Mouse (Mus musculus): Measurements from ENCODE around the gene Mrpl52. TPM values are rescaled to one million over a fixed set of nuclear protein-coding genes. Genes with fewer than 3 reads are reported as not detected.

Gene Mrpl52
- polyA plus RNA-seq, 2 experiments, result 177 to 218 TPM

- Histone ChIP-seq H3K36me3 (replicated peaks; ENCODE audit: control insufficient read depth, insufficient read depth, low read depth) (no peaks in the 10 kb centered on the region), H3K4me3 (ENCODE audit: insufficient read depth in 1 of 2, low read depth in 2 of 2, low read length in 2 of 2) (no peak overlapping the region), H3K9ac (replicated peaks) (no peak overlapping the region), H3K27me3 (ENCODE audit: control insufficient read depth, insufficient read depth, low read length) (no peaks in the 10 kb centered on the region), H3K9me3 (ENCODE audit: control insufficient read depth, low read length) (no peaks in the 10 kb centered on the region), H3K4me2 (ENCODE audit: low read depth) (no peak overlapping the region), H3K4me1 (replicated peaks; ENCODE audit: control insufficient read depth in 2 of 2, insufficient read depth in 2 of 2, low read length in 1 of 2) (peaks cover 0 to 5% of the 10 kb centered on the region in 2 experiments; a peak in 1 of 4 replicates), H3K27ac (no peak overlapping the region)
- TF ChIP-seq EP300 (IDR thresholded peaks at IDR 0.05; ENCODE audit: low read depth) (no peak), CTCF (IDR thresholded peaks at IDR 0.05; ENCODE audit: low read depth) (no peak)
- no peak for ATAC-seq (ENCODE audit: insufficient read depth)
- WGBS (ENCODE audit: insufficient replicate concordance), result 51% methylated on average over 7 of the region's 7 CpGs
- DNase-seq (ENCODE audit: low read depth in 3 of 3, low spot score in 3 of 3), result no peak
These were observed 28.2 kb upstream of the Mrpl52 start for GRCm38 (mm10) chr14:54398528-54398916.

GRCm38 (mm10) chr14:54398921-54399382 is 27.8 kb upstream of the Mrpl52 start:
- 49% methylated on average over 8 of the region's 8 CpGs for WGBS (ENCODE audit: insufficient replicate concordance)
- no peaks in the 10 kb centered on the region for H3K27me3 ChIP-seq (ENCODE audit: control insufficient read depth, insufficient read depth, low read length)
- no peak overlapping the region for H3K4me3 ChIP-seq (ENCODE audit: insufficient read depth in 1 of 2, low read depth in 2 of 2, low read length in 2 of 2)
- peaks cover 0 to 5% of the 10 kb centered on the region in 2 experiments; a peak in 1 of 4 replicates for H3K4me1 ChIP-seq (replicated peaks; ENCODE audit: control insufficient read depth in 2 of 2, insufficient read depth in 2 of 2, low read length in 1 of 2)
- H3K27ac ChIP-seq, result no peak overlapping the region
- no peaks in the 10 kb centered on the region for H3K9me3 ChIP-seq (ENCODE audit: control insufficient read depth, low read length)
- DNase-seq (ENCODE audit: low read depth in 3 of 3, low spot score in 3 of 3), result no peak
- H3K9ac ChIP-seq (replicated peaks), result no peak overlapping the region
- no peak overlapping the region for H3K4me2 ChIP-seq (ENCODE audit: low read depth)
- TF ChIP-seq CTCF (IDR thresholded peaks at IDR 0.05; ENCODE audit: low read depth), result no peak
- no peak for TF ChIP-seq EP300 (IDR thresholded peaks at IDR 0.05; ENCODE audit: low read depth)
- no peak for ATAC-seq (ENCODE audit: insufficient read depth)
- no peaks in the 10 kb centered on the region for H3K36me3 ChIP-seq (replicated peaks; ENCODE audit: control insufficient read depth, insufficient read depth, low read depth)

- Histone ChIP-seq H3K4me1 (replicated peaks; ENCODE audit: control insufficient read depth in 2 of 2, insufficient read depth in 2 of 2, low read length in 1 of 2) (peaks cover 0 to 10% of the 10 kb centered on the region in 2 experiments; a peak in 2 of 4 replicates), H3K4me2 (ENCODE audit: low read depth) (no peak overlapping the region), H3K4me3 (ENCODE audit: insufficient read depth in 1 of 2, low read depth in 2 of 2, low read length in 2 of 2) (no peak overlapping the region), H3K27ac (no peak overlapping the region), H3K27me3 (ENCODE audit: control insufficient read depth, insufficient read depth, low read length) (no peaks in the 10 kb centered on the region), H3K9me3 (ENCODE audit: control insufficient read depth, low read length) (no peaks in the 10 kb centered on the region), H3K36me3 (replicated peaks; ENCODE audit: control insufficient read depth, insufficient read depth, low read depth) (no peaks in the 10 kb centered on the region), H3K9ac (replicated peaks) (no peak overlapping the region)
- TF ChIP-seq EP300 (IDR thresholded peaks at IDR 0.05; ENCODE audit: low read depth) (no peak), CTCF (IDR thresholded peaks at IDR 0.05; ENCODE audit: low read depth) (no peak)
- ATAC-seq (ENCODE audit: insufficient read depth) (no peak), DNase-seq (ENCODE audit: low read depth in 3 of 3, low spot score in 3 of 3) (no peak)
- WGBS (ENCODE audit: insufficient replicate concordance), result 56% methylated on average over 3 of the region's 3 CpGs
These were observed 25.0 kb upstream of the Mrpl52 start for GRCm38 (mm10) chr14:54401723-54402122.

GRCm38 (mm10) chr14:54408336-54409056 is 18.2 kb upstream of the Mrpl52 start:
- Histone ChIP-seq H3K9me3 (ENCODE audit: control insufficient read depth, low read length) (no peaks in the 10 kb centered on the region), H3K27me3 (ENCODE audit: control insufficient read depth, insufficient read depth, low read length) (no peaks in the 10 kb centered on the region), H3K9ac (replicated peaks) (no peak overlapping the region), H3K4me1 (replicated peaks; ENCODE audit: control insufficient read depth in 2 of 2, insufficient read depth in 2 of 2, low read length in 1 of 2) (peaks cover 0 to 14% of the 10 kb centered on the region in 2 experiments; a peak in 3 of 4 replicates), H3K27ac (no peak overlapping the region), H3K4me3 (ENCODE audit: insufficient read depth in 1 of 2, low read depth in 2 of 2, low read length in 2 of 2) (no peak overlapping the region), H3K36me3 (replicated peaks; ENCODE audit: control insufficient read depth, insufficient read depth, low read depth) (no peaks in the 10 kb centered on the region), H3K4me2 (ENCODE audit: low read depth) (no peak overlapping the region)
- TF ChIP-seq EP300 (IDR thresholded peaks at IDR 0.05; ENCODE audit: low read depth) (no peak), CTCF (IDR thresholded peaks at IDR 0.05; ENCODE audit: low read depth) (peak; percentile 28; the same call in 1 of the 2 replicates)
- no peak for DNase-seq (ENCODE audit: low read depth in 3 of 3, low spot score in 3 of 3)
- ATAC-seq (ENCODE audit: insufficient read depth), result no peak; the same call in 1 of the 2 replicates
- 84% methylated on average over 25 of the region's 25 CpGs for WGBS (ENCODE audit: insufficient replicate concordance)

GRCm38 (mm10) chr14:54409057-54409645 is 17.6 kb upstream of the Mrpl52 start:
- DNase-seq (ENCODE audit: low read depth in 3 of 3, low spot score in 3 of 3), result no peak
- Histone ChIP-seq H3K4me2 (ENCODE audit: low read depth) (peak overlapping the region; percentile 8), H3K27me3 (ENCODE audit: control insufficient read depth, insufficient read depth, low read length) (no peaks in the 10 kb centered on the region), H3K36me3 (replicated peaks; ENCODE audit: control insufficient read depth, insufficient read depth, low read depth) (no peaks in the 10 kb centered on the region), H3K9ac (replicated peaks) (no peak overlapping the region), H3K4me3 (ENCODE audit: insufficient read depth in 1 of 2, low read depth in 2 of 2, low read length in 2 of 2) (no peak overlapping the region), H3K27ac (no peak overlapping the region), H3K9me3 (ENCODE audit: control insufficient read depth, low read length) (no peaks in the 10 kb centered on the region), H3K4me1 (replicated peaks; ENCODE audit: control insufficient read depth in 2 of 2, insufficient read depth in 2 of 2, low read length in 1 of 2) (peaks cover 0 to 15% of the 10 kb centered on the region in 2 experiments; a peak in 3 of 4 replicates)
- no peak for ATAC-seq (ENCODE audit: insufficient read depth)
- TF ChIP-seq CTCF (IDR thresholded peaks at IDR 0.05; ENCODE audit: low read depth) (no peak), EP300 (IDR thresholded peaks at IDR 0.05; ENCODE audit: low read depth) (no peak)
- 45% methylated on average over 7 of the region's 7 CpGs for WGBS (ENCODE audit: insufficient replicate concordance)

All from liver, embryonic 14.5 days (tissue).